Mouse (Mus musculus): ENCODE results near the gene Whrn.

Whrn gene

GRCm38 (mm10) chr4:63494967-63495914 is 550 bp downstream of the Whrn start:
- in situ Hi-C loops (cut with MboI, MseI) = loop anchor here (5.0 kb wide), 1 partner anchor 78 kb away; no protein-coding TSS in a partner anchor

GRCm38 (mm10) chr4:63494401-63494966 is 1.3 kb downstream of the Whrn start:
- in situ Hi-C loops (cut with MboI, MseI) = no loop called here

GRCm38 (mm10) chr4:63493351-63494121 is 2.3 kb downstream of the Whrn start:
- in situ Hi-C loops (cut with MboI, MseI) = no loop called here

- in situ Hi-C loops (cut with MboI, MseI) = no loop called here
These were observed 4.3 kb downstream of the Whrn start for GRCm38 (mm10) chr4:63491521-63491920.

GRCm38 (mm10) chr4:63490146-63490545 is 5.6 kb downstream of the Whrn start:
- in situ Hi-C loops (cut with MboI, MseI) = no loop called here

- in situ Hi-C loops (cut with MboI, MseI) = no loop called here
These were observed 6.1 kb downstream of the Whrn start for GRCm38 (mm10) chr4:63489676-63490075.

- in situ Hi-C loops (cut with MboI, MseI) = no loop called here
These were observed 7.9 kb downstream of the Whrn start for GRCm38 (mm10) chr4:63487916-63488315.

GRCm38 (mm10) chr4:63487256-63487655 is 8.5 kb downstream of the Whrn start:
- in situ Hi-C loops (cut with MboI, MseI) = no loop called here

GRCm38 (mm10) chr4:63486523-63486922 is 9.3 kb downstream of the Whrn start:
- in situ Hi-C loops (cut with MboI, MseI) = no loop called here

- in situ Hi-C loops (cut with MboI, MseI) = no loop called here
These were observed 12.1 kb downstream of the Whrn start for GRCm38 (mm10) chr4:63483741-63484140.

GRCm38 (mm10) chr4:63480845-63481167 is 15.0 kb downstream of the Whrn start:
- in situ Hi-C loops (cut with MboI, MseI) = no loop called here

GRCm38 (mm10) chr4:63480098-63480844 is 15.5 kb downstream of the Whrn start:
- in situ Hi-C loops (cut with MboI, MseI) = no loop called here

- in situ Hi-C loops (cut with MboI, MseI) = no loop called here
These were observed 17.8 kb downstream of the Whrn start for GRCm38 (mm10) chr4:63478036-63478435.

- in situ Hi-C loops (cut with MboI, MseI) = no loop called here
These were observed 18.9 kb downstream of the Whrn start for GRCm38 (mm10) chr4:63476891-63477290.

- in situ Hi-C loops (cut with MboI, MseI) = no loop called here
These were observed 20.6 kb downstream of the Whrn start for GRCm38 (mm10) chr4:63475208-63475607.

GRCm38 (mm10) chr4:63474439-63474838 is 21.4 kb downstream of the Whrn start:
- in situ Hi-C loops (cut with MboI, MseI) = no loop called here

- in situ Hi-C loops (cut with MboI, MseI) = loop anchor here (5.0 kb wide), 1 partner anchor 50 kb away; no protein-coding TSS in a partner anchor
These were observed 28.5 kb downstream of the Whrn start for GRCm38 (mm10) chr4:63467338-63467737.

- in situ Hi-C loops (cut with MboI, MseI) = loop anchor here (5.0 kb wide), 1 partner anchor 49 kb away; no protein-coding TSS in a partner anchor
These were observed 29.6 kb downstream of the Whrn start for GRCm38 (mm10) chr4:63466192-63466591.

- in situ Hi-C loops (cut with MboI, MseI) = no loop called here
These were observed 34.8 kb downstream of the Whrn start for GRCm38 (mm10) chr4:63460876-63461525.

- in situ Hi-C loops (cut with MboI, MseI) = no loop called here
These were observed 36.5 kb downstream of the Whrn start for GRCm38 (mm10) chr4:63459141-63459789.
